Comparison of ENCODE assay signal across 35 mouse cellular contexts in genomic region chr11:14016637-14017036, GRCm38 (mm10).
"Had no signal": no experiment of that assay in that cellular context is flagged by ENCODE, and none has a peak within 500 bp of the region (broad histone marks: within the 10 kb centered on the region; RNA-seq: fewer than 3 reads in every experiment).

No protein-coding gene starts in this region.

- ATAC-seq: hindbrain, embryonic 16.5 days; hindbrain, postnatal 0 days; inflammation-experienced regulatory T-cells, adult 6 months; intestine, embryonic 15.5 days; intestine, embryonic 16.5 days had no signal

- DNase-seq: heart, postnatal 10 days; heart, postnatal 14 days; heart, postnatal 36 days; heart, postnatal 4 days; kidney, adult 11 months; kidney, adult 18-20 months; kidney, adult 2 months; kidney, adult 8-10 months; kidney, adult 9 months; kidney, postnatal 10 days; kidney, postnatal 14 days; kidney, postnatal 25 days; kidney, postnatal 36 days; kidney, postnatal 4 days; layer of hippocampus, adult 9-11 months; layer of hippocampus, postnatal 36 days had no signal

- H3K9ac ChIP-seq: heart, embryonic 12.5 days; heart, embryonic 13.5 days; heart, embryonic 15.5 days; hindbrain, embryonic 12.5 days; hindbrain, embryonic 13.5 days; hindbrain, embryonic 14.5 days; hindbrain, embryonic 15.5 days; intestine, embryonic 15.5 days; kidney, embryonic 15.5 days had no signal

- H3K27me3 ChIP-seq: heart, embryonic 12.5 days; heart, embryonic 13.5 days; heart, embryonic 15.5 days; hindbrain, embryonic 12.5 days; hindbrain, embryonic 13.5 days; hindbrain, embryonic 15.5 days; intestine, embryonic 15.5 days; kidney, embryonic 15.5 days had no signal

- H3K4me1 ChIP-seq: heart, embryonic 10.5 days; heart, embryonic 12.5 days; heart, embryonic 13.5 days; heart, embryonic 15.5 days; hindbrain, embryonic 10.5 days; hindbrain, embryonic 12.5 days; hindbrain, embryonic 13.5 days; hindbrain, embryonic 15.5 days; intestine, embryonic 15.5 days; kidney, embryonic 15.5 days had no signal

- H3K9me3 ChIP-seq: heart, embryonic 10.5 days; heart, embryonic 12.5 days; heart, embryonic 13.5 days; heart, embryonic 15.5 days; hindbrain, embryonic 10.5 days; hindbrain, embryonic 12.5 days; hindbrain, embryonic 13.5 days; hindbrain, embryonic 15.5 days; intestine, embryonic 15.5 days; kidney, embryonic 15.5 days had no signal

- H3K27ac ChIP-seq: heart, embryonic 10.5 days; heart, embryonic 13.5 days; heart, embryonic 15.5 days; hindbrain, embryonic 10.5 days; hindbrain, embryonic 12.5 days; hindbrain, embryonic 13.5 days; hindbrain, embryonic 14.5 days; hindbrain, embryonic 15.5 days; hindbrain, postnatal 0 days; intestine, embryonic 15.5 days; kidney, embryonic 15.5 days; kidney, postnatal 0 days; layer of hippocampus, adult 2 months; left cerebral cortex, adult 2 months had no signal

- H3K36me3 ChIP-seq: heart, embryonic 10.5 days; heart, embryonic 12.5 days; heart, embryonic 13.5 days; heart, embryonic 15.5 days; hindbrain, embryonic 10.5 days; hindbrain, embryonic 12.5 days; hindbrain, embryonic 13.5 days; hindbrain, embryonic 15.5 days; intestine, embryonic 15.5 days; kidney, embryonic 15.5 days had no signal

- H3K4me3 ChIP-seq: heart, embryonic 10.5 days; heart, embryonic 12.5 days; heart, embryonic 13.5 days; heart, embryonic 15.5 days; hindbrain, embryonic 10.5 days; hindbrain, embryonic 12.5 days; hindbrain, embryonic 13.5 days; hindbrain, embryonic 15.5 days; intestine, embryonic 15.5 days; kidney, embryonic 15.5 days; layer of hippocampus, adult 2 months; left cerebral cortex, adult 2 months had no signal

- H3K4me2 ChIP-seq: heart, embryonic 11.5 days; heart, embryonic 12.5 days; heart, embryonic 13.5 days; heart, embryonic 15.5 days; hindbrain, embryonic 12.5 days; hindbrain, embryonic 13.5 days; hindbrain, embryonic 14.5 days; hindbrain, embryonic 15.5 days; intestine, embryonic 15.5 days; kidney, embryonic 15.5 days had no signal
